Mouse (Mus musculus) lung, postnatal 4 days (tissue): ENCODE data around the gene Gm38392.
"Not testable (repeated sequence)": the region's sequence is repeated elsewhere in the genome, so short reads cannot be mapped to it uniquely, and the experiment has no call there.

ENCODE experiments used
- DNase-seq, 2 experiments: peaks; one replicate each; pipeline ENCODE4 v3.0.0; 2021

Gene Gm38392

DNA sequence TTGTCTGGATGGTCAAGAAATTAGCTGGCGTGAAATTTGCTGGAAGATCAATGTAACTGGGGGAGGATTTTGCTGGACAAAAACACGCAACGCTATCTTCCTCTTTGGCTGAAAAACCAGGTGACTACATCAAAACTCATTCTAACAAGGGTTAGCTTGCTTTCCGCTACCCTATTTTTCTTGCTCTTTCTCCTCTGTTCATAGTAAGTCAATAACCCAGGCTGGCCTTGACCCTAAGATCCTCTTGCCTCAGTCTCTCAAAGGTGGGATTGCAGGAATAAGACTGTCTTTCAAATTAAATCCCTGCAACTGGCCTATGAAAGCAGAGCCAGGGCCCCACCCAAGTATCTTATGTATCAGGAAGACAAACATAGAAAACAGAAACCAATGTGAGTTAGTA is at the start of gene Gm38392:
Gene Gm38392 (minus strand): TSS at position 101 of the 400 bp plus-strand sequence.
- DNase-seq = no peak

DNA sequence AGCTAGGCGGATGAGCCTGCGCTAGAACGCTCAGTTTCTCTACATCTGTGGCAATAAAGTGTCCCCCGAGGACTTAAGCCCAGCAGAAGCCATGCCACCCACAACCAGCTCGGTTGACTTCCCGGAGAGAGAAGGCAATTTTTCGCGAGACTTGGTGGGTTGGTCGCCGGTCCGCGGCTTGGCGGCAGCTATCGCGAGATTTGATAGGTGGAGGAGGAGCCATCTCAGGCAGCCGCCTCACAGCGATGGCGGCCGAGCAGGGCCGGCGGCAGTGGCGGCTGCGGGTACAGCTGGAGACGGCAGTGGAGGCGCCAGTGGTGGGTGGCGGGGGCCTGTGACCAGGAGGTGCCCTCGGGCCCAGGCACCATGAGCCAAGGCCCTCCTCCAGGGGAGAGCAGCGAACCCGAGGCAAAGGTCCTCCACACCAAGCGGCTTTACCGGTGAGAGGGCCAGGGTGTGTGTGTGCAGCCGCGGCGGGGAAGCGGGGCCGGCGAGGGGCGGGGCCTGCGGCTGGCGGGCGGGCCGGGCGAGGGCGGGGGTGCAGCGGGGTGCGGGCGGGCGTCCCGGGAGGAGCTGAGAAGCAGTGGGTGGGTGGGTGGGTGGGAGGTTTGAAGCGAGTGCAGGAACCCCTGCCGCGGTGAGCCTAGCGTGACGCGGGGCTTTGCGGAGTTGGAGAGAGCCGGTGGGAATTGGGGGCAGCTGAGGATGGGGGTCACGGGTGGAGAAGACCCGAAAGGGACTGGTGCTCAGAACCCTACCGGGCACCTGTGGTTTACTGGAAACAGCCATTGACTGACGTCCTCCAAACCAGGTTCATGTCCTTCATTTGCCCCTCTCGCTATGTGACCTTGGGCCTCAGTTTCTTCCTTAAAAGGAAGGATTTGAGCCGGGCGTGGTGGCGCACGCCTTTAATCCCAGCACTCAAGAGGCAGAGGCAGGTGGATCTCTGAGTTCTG is 49.3 kb upstream of the Gm38392 start, which contains the start of the genes Tmem79 and Smg5:
Gene Tmem79 (minus strand): TSS at position 91 of the 956 bp plus-strand sequence.
Gene Smg5 (plus strand): TSS at position 203 of the 956 bp plus-strand sequence.
- DNase-seq = peak; percentile 97 to 98

DNA sequence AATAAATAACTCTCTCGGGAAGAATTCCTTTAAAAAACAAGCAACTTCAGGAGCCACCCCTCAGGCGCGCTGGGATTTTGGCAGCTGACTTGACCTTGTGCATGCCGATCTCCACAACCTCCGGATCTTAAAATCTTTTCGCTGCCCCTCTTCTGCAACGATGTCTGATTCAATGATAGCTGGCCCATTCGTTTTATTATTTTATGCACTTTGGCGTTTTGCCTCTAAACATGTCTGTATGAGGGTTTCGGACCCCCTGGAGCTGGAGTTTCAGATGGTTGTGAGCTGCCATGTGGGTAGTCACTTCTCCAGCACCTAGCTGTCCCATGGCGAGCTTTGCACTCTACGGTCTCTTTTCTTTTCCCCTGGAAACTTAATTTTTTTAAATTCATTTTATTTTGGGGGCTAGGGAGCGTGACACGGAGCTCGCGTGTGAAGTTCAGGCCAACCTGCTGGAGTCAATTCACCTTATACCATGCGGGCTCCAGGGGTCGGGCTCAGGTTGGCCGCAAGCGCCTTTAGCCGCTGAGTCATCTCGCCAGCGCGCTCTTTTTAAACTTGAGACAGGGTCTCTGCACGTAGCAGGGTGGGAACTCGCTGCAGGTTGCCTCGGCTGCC is 48.5 kb upstream of the Gm38392 start:
- DNase-seq = peak in 1 of 2 experiments; percentile 19

DNA sequence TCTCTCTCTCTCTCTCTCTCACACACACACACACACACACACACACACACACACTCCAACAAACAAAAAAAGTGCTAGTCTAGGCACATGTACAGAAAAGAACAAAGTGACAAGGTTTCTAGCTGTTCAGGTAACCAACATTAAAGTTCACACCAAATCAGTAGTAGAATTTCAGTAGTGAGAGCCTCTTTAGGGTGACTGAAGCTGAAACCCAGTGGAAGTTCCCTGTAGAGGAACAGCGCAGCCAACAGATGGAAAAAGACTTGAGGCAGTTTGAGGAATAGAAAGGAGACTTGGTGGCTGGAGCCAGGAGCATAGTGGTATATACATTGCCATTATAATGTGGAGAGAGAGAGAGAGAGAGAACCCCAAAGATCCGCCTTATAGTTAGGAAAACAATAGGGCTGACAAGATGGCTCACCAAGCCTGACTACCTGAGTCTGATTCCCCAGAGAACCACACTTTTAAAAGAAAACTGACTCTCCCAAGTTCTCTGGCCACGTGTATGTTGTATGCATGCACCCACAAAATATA is 48.0 kb upstream of the Gm38392 start:
- DNase-seq = no peak

DNA sequence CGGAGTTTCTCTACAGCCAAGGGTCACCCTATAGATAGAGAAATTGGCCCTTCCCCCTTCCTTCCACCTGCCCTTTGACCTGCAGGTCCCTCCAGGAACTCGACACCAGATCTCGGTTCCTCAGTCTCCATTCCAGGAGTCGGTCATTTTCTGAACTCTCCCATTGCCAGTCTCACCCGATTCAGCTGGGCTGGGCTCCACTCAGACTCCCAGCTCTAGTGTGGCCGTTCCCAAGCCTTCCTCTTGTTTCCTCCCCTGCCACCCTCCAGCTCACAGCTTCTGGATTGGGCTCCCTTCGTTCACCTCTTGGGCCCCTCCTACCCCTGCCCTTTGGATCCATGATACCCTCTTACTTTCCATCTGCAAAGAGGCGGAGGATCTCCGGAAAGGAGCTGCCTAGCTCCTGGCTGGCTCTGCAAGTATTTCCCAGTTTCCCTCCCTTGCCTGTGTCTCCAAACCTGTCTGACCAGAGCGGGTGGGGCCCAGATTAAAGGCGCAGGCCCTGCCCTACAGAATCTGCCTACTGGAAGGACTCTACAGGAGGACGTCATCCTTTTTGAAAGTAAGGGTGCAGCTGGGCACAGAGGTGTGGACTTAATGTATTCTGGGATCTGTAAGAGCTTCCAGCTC is 47.1 kb upstream of the Gm38392 start:
- DNase-seq = peak; percentile 33 to 55

DNA sequence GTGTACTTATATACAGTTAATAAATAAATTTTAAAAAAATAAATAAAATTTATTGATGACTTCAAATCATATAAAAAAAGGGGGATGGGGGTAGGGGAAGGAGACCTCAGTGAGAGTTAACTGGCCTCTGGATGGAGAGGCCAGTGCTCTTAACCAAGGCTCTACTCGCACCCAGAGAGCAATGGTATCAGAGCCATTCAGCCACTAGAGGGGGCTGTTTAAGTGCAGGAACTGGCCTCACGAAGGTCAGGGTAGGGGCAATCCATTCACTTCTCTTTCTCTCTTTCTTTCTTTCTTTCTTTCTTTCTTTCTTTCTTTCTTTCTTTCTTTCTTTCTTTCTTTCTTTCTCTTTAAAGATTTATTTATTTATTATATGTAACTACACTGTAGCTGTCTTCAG is 44.3 kb upstream of the Gm38392 start:
- DNase-seq = peak in 1 of 2 experiments; percentile 63

DNA sequence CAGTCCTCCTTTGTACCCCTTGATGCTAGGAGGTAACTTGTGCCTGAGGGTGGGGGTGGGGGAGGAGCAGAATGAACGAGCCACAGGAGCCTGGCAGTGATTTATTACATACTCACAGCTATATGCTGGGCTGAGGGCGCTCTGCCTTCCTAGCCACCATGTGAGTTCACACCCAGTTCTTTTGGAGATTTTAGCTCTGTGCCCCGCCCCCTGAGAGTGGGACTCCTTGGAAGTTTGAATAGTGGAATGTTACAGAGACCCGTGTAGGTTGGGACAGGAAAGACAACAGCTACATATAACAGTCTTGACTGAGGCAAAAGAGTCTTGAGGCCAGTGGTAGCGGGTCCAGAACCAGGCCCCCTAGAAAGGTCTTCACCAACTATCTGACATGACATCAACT is 41.9 kb upstream of the Gm38392 start:
- no peak for DNase-seq

DNA sequence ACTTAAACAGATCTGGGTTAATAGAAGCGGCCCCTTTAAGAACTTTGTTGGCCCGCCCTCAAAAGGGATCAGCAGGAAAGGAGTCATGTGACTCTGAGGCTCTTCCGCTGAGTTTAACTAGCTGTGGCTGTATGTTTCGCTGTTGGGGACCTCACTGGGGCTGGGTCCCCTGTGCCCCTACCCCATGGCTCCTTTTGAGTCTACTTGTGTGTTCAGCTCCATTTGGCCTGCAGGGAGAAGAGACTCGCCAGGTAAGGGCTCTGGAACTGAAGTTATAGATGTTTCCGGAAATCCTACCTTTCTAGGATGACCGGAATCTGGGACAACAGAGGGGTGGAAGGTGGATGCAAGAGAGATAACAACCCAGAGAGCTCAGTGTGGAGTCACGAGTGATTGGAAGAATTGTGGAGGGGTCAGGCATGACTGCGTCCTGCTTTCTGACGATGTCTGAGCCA is 38.0 kb upstream of the Gm38392 start, which contains the start of gene Glmp:
Gene Glmp (plus strand): TSS at position 73 of the 455 bp plus-strand sequence.
- DNase-seq = peak; percentile 48 to 64

DNA sequence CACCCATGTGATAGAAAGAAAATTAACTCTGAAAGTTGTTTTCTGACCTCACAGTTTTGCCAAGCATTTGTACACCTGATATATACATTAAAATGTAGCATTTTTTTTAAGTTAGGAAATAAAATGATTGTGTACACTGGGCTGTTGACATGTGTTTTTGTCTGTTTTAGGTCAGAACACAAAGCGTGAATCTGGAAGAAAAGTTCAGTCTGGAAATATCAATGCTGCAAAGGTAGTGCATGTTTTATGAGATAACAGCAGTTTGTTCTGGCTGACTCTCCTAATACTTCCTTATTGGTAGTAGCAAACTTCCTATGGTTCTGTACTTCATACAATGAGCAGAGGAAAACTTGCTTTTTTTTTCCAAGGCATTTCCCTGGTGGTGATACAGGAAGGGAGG is 12.2 kb upstream of the Gm38392 start:
- no peak for DNase-seq

DNA sequence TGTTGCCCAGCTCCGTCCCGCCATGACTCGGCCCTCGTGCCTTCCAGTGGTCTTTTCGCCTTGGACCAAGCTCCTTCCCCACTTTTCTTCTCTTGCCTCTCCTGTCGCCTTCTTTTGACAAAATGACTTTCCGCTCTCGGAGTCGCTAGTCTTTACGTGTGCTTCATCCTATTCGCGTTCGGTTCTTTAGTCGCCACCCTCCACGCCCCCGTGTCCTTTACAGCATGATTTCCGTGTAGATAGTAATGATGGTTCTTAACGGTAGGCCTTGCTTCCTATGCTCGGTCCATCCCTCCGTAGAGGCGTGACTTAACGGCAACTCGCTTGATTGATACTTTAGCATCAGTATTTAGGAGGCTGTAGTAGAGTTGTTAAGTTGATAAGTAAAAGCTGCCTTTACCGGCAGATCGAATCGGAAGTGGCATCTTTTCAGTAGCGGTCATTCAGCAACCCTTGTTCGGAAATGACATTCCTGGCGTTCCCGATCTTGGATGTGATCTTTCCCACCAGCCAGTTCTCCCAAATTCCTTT is 10.4 kb upstream of the Gm38392 start:
- DNase-seq = no peak

DNA sequence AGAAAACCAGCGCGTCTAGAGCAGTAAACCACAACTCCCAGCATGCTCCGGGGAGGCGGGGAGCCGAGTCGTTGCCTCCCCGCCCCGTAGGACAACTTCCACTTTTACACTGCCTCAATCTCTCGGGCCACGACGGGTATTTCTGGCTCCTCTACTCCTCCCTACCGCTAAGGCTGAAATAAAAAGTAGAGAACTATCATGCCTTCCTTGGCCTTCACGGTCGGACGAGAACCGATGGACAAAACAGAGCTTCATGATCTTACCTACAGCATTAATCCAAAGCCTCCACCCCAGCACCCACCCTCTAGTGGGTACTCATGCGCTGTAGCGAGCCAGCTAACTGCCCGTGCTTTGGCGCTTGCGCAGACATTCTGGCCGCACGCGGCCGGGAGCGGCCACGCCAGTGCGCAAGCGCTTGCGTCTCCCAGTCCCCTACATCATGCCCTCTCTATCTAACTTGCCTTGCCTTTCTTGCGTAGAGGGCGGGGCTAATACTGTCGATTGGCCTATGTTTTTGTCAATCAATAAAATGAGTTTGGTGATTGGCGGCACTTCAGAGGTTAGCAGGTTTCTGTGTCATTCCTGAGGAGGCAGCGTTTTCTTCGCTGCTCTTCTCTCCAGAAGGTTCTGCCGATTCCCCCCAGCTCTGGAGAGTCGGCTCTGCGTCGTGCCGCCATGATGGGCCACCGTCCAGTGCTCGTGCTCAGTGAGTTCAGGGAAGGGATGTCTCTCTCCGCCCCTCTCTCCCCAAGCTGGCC is 9.7 kb upstream of the Gm38392 start, which contains the start of the genes Tsacc and Cct3:
Gene Tsacc (minus strand): TSS at position 439 of the 758 bp plus-strand sequence.
Gene Cct3 (plus strand): TSS at position 556 of the 758 bp plus-strand sequence.
- DNase-seq = peak; percentile 97 to 98

DNA sequence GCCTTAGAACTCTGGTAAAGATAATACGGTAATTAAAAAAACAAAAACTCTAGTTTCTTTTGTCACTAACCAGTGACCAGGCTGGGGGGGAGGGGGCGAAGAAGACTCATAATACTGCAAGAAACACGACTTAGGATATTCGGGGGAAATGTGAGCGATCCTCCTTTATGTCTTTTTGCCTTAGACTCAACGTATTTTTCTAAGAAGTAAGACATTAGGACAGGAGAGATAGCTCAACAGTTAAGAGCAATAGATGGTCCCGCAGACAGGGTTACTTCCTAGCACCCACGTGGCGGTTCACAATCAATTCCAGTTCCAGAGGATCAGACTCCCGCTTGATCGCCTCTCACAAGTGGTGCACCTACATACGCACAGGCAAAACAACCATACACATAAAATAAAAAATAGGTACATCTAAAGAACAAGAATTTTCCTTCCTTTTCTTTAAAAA is 9.1 kb upstream of the Gm38392 start:
- DNase-seq = no peak

DNA sequence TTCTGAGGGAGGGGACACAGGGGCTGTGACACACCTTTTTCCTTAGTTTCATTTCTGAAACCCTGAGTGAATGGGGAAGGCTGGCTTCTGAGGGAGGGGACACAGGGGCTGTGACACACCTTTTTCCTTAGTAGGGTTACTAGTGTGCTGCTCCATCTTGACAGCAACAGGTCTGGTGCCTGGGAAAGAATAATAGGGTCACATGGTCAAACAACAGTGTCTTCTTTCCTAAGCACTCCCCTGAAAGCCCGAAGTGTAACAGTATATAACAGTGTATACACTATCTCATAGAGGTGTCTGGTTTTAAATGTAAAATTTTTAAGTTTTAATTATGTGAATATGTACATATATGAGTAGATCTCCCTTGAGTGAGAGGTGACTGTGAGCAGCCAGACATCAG is 8.3 kb upstream of the Gm38392 start:
- not testable (repeated sequence) for DNase-seq

DNA sequence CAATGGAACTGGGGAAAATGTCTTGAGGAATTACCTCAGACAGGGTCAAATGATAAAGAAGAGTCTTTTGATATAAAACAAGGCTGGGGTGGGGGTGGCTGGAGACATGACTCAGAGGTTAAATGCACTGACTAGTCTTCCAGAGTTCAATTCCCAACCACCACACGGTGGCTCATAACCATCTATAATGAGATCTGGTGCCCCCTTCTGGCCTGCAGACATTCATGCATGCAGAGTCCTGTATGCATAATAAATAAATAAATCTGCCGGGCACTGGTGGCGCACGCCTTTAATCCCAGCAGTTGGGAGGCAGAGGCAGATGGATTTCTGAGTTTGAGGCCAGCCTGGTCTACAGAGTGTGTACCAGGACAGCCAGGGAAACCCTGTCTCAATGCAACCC is 5.0 kb upstream of the Gm38392 start:
- peak in 1 of 2 experiments; percentile 43 for DNase-seq

DNA sequence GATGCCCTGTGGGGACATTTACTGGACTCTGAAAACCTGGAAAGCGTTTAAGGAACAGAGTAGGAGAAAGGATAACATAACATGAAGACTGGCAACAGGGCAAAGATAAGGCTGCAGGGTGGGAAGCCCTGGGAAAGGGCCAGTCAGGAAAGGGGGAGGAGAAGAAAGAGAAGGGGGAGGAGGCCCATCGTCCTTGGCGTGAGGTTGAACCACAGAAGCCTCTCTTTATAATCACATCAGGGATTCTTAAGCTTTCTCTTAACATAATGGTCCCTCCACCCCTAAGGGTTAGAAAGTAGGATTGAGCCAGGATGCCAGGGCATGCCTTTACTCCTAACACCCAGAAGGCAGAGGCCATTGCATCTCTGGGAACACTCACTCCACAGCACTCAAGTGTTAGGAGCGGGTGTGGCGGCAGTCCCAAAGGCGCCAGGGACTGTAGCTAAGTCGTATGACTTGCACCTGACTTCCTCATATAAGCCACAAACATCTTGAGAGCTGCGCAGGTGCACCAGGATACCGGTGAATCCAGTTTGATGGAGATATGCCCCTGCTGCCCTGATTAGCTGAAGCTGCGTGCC is 1.2 kb upstream of the Gm38392 start:
- DNase-seq = peak; percentile 20 to 73

DNA sequence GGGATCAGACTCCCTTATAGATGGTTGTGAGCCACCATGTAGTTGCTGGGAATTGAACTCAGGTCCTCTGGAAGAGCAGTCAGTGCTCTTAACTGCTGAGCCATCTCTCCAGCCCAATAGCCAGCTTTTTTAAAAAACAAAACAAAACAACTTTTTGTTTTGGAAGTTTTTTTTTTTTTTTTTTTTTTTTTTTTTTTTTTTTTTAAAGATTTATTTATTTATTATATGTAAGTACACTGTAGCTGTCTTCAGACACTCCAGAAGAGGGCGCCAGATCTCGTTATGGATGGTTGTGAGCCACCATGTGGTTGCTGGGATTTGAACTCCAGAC is 1.5 kb downstream of the Gm38392 start:
- DNase-seq = not testable (repeated sequence)

DNA sequence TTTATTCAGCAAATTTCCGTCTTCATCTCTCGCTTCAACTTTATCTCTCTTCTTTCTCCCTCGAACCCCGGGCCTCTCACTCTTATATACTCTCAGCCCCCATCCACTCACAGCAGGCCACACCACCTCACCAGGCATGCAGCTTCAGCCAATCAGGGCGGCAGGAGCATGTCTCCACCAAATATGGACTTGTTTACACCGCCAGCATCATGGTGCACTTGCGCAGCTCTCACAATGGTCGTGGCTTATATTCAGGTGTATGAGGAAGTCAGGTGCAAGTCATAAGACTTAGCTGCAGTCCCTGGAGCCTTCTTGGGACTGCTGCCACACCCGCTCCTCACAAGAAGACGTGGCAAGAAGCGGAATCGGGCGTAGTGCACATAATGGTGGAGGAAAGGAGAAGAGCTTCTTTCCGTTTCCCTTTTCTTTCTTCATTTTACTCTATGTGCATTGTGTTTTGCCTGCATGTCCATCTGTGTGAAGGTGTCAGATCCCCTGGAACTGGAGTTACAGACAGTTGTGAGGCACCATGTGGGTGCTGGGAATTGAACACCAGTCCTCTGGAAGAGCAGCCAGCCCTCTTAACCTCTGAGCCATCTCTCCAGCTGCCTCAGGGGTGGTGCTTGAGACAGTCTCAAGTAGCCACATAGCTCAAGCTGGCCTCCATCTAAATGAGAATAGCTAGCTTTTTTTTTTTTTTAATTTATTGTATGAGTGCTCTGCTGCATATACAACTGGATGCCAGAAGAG is 2.0 kb downstream of the Gm38392 start:
- DNase-seq = not testable (repeated sequence)

DNA sequence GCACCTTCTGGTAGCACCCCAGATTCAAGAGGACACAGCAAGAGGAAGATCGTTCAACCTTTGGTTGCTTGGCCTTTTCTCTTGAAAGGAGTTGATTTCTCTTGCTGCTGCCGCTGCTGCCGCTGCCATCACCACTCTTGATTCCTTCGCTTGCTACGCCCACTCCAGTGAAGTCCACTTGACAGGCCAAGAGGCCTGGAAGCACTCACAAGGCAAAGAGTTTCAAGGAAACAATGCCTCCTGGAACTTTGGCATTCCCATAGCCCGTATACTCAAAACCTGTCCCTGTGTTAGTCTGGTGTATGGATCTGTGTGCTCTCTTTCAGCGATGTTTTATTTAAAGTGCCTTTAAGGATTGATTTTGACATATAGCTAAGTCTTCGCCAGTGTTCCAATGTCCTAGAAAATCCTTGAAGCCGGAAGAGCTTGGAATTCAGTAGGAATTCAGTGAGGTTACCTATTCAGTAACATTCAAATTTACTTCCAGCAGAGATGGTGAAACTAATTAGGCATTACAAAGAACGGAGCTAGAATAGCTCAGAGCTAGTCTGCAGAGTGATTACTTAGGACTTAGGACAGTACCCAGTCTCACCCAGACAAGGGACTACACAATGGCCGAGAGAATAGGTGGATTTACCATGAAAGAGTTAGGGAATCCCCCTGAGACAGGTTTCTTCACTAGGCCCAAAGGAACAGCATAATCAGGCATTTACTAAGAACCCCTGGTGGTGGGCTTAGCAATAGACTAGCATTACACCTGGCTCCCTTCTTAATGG is 5.7 kb downstream of the Gm38392 start:
- peak; percentile 64 to 81 for DNase-seq

DNA sequence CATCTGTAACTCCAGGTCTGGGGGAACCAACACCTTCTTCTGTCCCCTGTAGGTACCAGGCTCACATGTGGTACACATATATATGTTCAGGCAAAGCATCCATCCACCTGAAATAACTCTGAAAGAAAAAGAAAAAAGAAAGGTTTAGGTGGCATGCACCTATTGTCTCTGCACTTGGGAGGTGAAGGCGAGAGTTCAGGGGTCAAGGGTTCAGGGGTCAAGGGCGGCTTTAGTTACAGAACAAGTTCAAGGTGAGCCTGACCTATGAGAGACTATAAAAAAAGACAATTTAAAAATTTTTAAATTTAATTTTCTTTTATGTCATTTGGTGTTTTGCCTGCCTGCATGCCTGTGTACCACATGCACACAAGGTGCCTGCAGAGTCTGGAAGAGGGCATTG is 7.0 kb downstream of the Gm38392 start:
- DNase-seq = no peak
